Mouse (Mus musculus) ES-Bruce4 (cell line): ENCODE measurements around the gene Ccdc62.

ENCODE experiments used
- CTCF ChIP-seq: IDR thresholded peaks from one replicate; pipeline ENCODE4 v1.8.1; 2011; ENCODE audit warnings: low read depth, low read length
- EP300 ChIP-seq: IDR thresholded peaks from 2 replicates; pipeline ENCODE4 v1.6.1; 2011; ENCODE audit warnings: low read depth, low read length; ENCODE audit not compliant: insufficient read depth
- POLR2A ChIP-seq: IDR thresholded peaks from one replicate; pipeline ENCODE4 v1.8.1; 2011; ENCODE audit warnings: low read length; ENCODE audit not compliant: insufficient read depth

DNA sequence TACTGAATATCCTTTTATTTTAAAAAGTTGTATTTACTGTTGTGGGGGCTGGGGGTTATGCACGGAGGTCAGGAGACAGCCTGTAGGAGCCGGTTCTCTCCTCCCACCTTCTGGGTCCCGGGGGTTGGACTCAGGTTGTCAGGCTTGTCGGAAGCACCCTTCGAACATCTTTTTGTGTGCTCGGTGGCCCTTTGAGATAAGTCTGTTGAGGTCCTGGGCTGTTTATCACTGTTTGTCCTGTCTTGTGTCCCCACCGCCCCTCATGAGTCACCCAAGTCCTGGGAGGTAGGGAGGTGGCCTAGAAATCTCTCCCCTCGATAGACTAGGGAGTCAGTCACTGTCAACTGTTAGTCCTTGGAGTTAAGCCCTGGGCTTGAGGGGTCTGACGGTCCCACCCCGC, 67.9 kb downstream of the Ccdc62 start:
- no peak for TF ChIP-seq CTCF
- TF ChIP-seq POLR2A, result no peak
- no peak for TF ChIP-seq EP300
